Mouse (Mus musculus) adrenal gland, adult 18-20 months (tissue): ENCODE data around the gene Clcn7. TPM values are rescaled to one million over a fixed set of nuclear protein-coding genes. Genes with fewer than 3 reads are reported as not detected.

Source experiments
- DNase-seq, 2 experiments: peaks; one replicate each; pipeline ENCODE4 v3.0.0; 2021 to 2022; ENCODE audit warnings: low spot score in 2 of 2
- long read RNA-seq, 2 experiments: library from polyadenylated mRNA; stranded (forward); transcript quantifications; one replicate each; pipeline ENCODE4 v2.0.0; 2021
- total RNA-seq, 2 experiments: library from RNA; stranded (reverse); gene quantifications; 1 replicate in 1 of 2; 2 replicates in 1 of 2; pipeline ENCODE4 v1.2.3; 2021

The Clcn7 gene
- total RNA-seq = 10 to 100 TPM; 42.0 to 43.7 TPM
- long read RNA-seq, experiment 1, full-length matches to known transcripts = 19 of 36 reads
- long read RNA-seq, experiment 1, partial matches to known transcripts = 9 of 36 reads
- long read RNA-seq, experiment 1, other reads (novel, unspliced or antisense) = 8 of 36 reads
- long read RNA-seq, experiment 2, full-length matches to known transcripts = 6 of 42 reads
- long read RNA-seq, experiment 2, partial matches to known transcripts = 34 of 42 reads
- long read RNA-seq, experiment 2, other reads (novel, unspliced or antisense) = 2 of 42 reads

- DNase-seq = peak; percentile 91 to 94
These were observed at the start of gene Clcn7 for GRCm38 (mm10) chr17:25133275-25133698. Clcn7 (plus strand) TSS chr17:25133391.

GRCm38 (mm10) chr17:25083444-25083931, 49.7 kb upstream of the Clcn7 start, which contains the start of gene Tmem204:
Tmem204 (minus strand) TSS chr17:25083591.
- DNase-seq = no peak

DNA sequence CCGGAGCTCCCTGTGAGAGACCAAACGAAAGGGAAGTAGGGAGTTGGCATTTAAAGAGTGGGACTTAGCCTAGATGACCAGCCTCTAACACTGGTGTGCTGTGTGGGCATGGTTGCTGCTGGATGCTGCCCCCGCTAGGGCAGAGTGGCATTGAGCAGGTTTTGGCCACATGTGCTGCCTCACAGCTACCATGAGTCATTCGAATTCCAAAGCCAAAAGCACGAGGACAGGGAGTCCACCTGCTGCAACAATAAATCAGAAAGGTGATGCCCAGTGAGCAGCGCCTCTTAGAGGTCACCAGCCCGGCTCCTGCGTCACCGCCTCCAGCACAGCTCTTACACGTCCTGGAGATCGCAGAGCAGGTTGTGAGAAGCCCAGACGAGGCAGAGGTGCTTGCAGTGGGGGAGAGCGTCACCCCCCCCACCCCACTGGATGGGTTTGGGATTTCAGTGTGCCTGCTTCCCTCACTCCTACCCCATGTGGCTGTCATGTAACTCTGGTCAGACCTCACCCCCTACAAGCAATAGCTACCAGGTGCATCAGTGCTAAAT, 48.3 kb upstream of the Clcn7 start:
- DNase-seq = no peak

- DNase-seq = no peak
These were observed 46.5 kb upstream of the Clcn7 start for GRCm38 (mm10) chr17:25086724-25087123.

DNA sequence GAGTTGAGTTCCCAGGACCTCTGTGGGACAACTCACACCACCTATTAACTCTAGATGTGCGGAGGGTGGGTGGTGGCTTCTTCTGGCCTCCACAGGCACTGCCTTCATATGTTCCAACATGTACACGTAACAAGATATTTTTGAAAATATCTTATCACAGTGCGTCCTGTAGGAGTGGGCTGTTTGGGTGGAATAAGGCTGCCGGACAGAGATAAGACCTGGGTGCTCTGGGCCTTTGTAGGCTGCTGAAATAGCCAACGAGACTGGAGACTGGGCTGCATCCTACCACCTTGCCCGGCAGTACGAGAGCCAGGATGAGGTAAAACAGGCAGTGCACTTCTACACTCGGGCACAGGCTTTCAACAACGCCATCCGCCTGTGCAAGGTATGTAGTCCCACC, 44.0 kb upstream of the Clcn7 start:
- no peak for DNase-seq

DNA sequence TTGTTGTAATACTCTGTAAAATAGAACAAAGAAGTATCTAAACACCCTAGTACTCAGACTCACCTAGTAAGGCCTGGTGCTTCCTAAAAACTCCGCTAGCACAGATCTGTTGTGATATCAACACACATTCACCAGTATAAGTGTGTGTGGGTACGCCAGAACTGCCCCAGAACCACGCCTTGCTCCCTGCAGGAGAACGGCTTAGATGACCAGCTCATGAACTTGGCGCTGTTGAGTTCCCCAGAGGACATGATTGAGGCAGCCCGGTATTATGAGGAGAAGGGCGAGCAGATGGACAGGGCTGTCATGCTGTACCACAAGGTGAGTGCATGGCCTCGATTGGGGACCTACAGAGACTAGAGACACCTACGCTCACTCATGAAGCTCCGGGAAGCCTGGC, 42.7 kb upstream of the Clcn7 start:
- DNase-seq = no peak

- DNase-seq = no peak
These were observed 37.0 kb upstream of the Clcn7 start for GRCm38 (mm10) chr17:25096221-25096620.

DNA sequence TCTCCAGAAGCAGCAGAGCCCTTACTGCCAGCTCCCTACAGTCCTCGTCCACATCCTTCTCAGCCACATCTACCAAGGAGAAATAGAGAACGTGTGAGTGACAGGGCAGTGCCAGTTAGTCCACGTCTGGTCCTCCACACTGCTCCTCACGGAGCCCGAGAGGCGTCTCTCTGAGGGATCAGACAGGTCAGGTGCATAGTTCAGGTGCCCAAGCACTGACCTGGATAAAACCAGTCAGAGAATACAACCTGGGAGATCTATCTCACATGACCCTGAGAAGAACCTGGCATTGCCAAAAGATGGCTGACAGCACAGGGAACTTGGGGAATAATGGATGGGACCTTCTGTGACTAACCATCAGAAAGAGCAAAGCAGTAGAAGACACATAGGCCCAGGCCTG, 33.1 kb upstream of the Clcn7 start:
- no peak for DNase-seq

DNA sequence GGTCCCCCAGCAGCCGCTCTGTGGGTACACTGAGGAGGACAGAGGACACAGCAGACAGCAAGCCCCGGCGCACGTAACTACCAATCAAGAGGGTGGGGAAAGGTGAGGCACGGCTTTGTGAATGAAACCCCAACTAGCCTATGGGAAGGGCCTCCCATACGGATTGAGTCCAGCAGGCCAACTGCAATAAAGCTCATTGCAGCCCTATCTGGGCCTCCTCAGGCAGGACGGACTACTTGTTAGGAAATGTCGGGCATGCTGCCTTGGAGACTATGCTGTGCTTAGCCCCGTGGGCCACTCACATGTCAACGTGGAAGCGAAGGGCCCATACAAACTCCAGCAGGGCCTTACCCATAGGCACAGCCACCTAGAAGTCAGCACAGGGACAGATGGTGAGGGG, 31.9 kb upstream of the Clcn7 start:
- no peak for DNase-seq

DNA sequence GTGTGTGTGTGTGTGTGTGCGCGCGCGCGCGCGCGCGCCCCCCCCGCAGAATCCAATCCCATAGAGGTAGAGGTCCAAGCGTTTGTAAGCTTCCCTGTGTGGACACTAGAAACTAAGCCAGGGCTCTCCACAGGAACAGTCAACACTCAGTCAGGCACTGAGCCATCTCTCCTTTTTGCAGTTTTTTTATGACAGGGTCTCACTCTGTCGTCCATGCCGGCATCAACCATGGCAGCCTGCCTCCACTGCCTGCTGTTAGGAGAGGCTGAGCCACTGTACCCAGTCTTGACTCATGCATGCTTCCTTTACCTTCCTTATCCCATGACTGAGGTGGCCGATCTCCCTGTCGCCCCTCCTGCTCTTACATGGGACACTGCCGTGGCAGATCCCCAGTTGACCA, 25.4 kb upstream of the Clcn7 start:
- DNase-seq = no peak

GRCm38 (mm10) chr17:25109578-25109977, 23.6 kb upstream of the Clcn7 start:
- DNase-seq = no peak

DNA sequence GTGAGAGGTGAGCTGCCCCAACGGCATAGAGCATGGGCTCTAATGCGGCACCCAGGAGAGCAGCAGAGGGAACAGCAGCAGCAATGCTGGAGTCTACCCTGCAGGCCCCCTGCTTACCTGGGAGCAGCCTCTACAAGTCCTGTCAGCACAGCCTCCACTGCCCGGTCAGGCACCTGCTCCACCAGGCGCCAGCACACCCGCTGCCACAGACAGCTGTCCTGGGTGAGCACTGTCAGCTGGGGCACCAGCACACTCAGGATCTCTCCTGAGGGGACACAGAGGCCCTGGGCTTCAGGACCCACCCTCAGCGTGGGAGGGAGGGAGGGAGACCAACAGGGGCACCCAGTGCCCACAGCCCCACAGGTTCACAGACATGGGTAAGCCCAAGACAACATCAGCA, 22.6 kb upstream of the Clcn7 start:
- no peak for DNase-seq

DNA sequence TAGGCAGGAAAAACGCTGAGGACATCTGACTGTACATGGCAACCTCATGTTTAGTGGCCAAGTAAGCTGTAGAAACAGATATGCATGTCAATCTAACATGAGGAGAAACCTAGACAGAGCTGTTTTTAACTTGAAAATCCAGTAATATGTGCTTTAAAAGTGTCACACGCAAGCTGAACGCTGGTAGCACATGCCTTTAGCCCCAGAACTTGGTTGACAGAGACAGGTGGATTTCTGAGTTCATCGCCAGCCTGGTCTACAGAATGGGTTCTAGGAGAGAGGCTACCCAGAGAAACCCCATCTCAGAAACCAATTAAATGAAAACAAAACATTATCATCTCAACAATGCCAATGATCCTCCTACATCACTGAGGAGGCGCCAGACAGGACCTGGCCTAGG, 22.0 kb upstream of the Clcn7 start:
- no peak for DNase-seq

DNA sequence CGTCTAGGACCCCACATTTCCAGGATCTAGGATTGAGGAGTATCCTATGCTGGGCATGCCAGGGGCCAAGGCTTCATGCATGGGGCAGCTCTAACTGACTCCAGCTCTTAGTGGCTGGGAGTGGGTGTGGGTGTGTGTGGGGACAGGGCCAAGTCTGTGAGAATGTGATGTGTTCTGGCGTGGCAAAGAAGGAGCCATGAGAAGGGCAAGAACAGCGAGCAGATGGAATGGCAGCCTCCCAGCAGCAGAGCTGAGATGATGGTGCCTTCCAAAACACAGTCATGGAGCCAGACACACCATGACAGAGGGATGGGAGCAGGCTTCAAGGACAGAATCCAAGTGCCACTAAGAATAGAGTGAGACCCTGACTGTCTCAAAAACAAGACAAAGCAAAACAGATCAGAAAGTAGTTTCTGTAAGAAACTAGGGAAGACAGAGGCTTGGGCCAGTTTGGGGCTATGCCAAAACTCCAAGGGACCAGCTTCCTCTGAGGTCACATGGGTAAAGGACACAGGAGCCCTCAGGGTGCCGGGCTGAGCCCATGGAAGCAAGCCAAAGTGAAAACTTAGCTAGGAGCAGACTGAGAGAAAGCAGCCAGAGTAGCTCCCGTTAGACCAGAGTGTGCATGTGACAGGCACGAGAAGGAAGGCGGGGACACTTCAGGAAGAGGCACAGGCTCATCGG, 21.3 kb upstream of the Clcn7 start:
- DNase-seq = no peak

DNA sequence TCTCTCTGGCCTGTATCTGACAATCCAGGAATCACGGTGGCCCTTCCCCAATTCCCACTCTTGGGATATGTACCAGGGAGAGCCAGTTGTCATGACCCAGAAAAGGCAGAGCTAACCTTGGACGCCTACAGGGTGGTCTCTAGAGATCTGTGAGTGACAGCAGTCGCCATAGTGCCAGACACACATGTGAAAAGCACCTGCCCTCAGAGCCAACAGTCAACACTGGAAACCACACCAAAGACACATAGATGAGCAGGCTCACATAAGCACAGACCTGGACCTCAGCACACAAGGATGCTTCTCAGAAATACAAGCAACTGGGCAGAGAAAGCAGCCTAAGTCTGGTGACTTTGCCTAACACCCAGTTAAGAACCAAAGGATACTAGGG, 20.8 kb upstream of the Clcn7 start:
- no peak for DNase-seq

DNA sequence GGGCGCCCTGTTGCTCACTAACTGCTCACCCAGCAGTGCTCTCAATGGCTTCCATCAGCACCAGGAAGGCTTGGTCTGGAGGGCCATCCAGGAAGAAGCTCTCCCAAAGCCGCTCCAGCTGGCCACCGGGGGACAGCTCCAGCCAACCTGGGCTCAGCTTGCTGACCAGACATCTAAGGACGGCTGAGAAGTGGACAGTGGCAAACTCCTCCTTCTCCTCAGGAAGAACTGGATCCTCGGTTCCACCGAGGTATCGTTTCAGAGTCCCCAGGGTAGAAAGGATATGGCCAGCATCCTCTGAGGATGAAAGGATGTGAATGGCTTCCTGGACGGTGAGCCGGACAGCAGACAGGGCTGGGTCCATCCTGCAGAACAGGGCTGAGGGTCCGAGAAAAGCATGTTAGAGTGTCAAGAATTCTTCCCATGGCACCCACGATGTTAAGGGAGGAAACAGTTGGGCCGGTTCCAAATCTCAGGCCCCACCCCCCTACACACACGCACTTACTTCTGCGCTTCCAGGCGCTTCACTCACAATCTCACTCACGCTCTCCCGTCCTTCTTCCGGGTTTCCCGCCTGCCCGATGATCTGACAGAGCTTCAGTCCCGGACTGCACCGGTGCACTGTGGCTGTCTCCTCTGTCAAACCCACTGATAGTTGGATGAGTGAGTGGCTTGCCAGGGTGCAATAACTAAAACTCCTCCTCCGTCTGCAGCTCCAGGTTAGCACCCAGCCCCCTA, 18.1 kb upstream of the Clcn7 start:
- DNase-seq = no peak

GRCm38 (mm10) chr17:25115664-25116432, 17.3 kb upstream of the Clcn7 start, which contains the start of gene Telo2:
Telo2 (minus strand) TSS chr17:25115967.
- peak; percentile 93 to 94 for DNase-seq

DNA sequence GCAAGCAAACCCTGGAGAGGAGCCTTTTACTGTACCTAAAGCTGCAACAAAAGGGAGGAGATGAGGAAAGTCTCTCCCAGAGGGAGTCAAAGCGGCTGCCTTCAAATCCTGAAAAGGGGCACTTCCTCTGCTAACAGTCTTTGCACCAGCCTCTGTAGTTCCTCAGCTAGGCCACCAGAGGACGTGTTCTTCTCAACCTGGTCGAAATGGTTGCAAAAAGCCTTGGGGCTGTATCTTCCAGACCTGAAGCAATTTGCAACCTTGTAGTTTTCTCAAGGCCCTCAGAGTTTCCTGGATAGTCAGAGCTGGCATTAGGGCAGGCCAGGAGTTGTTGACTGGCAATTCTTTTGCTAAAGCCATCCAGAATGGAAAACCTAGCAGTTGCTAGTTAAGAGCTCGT, 15.9 kb upstream of the Clcn7 start:
- peak in 1 of 2 experiments; percentile 40 for DNase-seq

DNA sequence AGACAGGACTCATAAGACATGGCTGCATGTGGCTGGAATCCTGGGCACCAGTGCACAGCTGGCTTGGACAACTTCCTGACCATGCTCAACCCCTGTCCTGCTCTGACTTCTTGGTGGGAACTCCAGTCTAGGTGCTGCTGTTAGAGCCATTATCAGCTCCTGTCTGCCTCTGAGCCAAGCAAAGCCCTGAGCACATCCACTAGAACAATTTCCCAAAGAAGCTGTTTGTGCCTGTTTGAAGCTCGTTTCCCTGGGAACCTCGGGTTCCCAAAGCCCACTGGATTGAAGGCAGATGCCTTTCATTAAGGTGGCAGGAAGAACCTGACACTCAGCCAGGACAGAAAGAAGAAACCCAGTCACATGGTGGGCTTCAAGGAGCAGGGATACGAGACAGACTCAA, 12.8 kb upstream of the Clcn7 start, which contains the start of gene Ptx4:
Ptx4 (plus strand) TSS at position 355 of the 400 bp plus-strand sequence.
- no peak for DNase-seq

DNA sequence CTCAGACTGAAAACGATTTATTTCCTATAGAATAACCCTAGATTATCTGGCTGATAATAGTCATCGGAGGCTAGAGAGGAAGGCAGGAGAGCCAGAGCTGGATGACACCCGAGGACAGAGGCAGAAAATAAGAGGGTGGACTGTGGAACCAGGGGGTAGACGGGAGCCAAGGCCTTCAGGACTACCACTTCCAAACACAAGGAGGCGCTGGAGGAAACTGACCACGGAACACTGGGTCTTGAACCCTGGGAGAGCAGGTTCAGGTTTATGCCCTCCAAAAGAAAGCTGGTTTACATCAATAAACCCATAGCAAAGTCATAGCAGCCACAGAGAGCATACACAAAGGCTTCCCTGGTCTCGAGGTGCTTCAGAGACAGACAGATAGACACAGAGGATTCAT, 9.2 kb upstream of the Clcn7 start:
- DNase-seq = no peak
